27 mouse cellular contexts compared by ENCODE assay signal in the genomic region with DNA sequence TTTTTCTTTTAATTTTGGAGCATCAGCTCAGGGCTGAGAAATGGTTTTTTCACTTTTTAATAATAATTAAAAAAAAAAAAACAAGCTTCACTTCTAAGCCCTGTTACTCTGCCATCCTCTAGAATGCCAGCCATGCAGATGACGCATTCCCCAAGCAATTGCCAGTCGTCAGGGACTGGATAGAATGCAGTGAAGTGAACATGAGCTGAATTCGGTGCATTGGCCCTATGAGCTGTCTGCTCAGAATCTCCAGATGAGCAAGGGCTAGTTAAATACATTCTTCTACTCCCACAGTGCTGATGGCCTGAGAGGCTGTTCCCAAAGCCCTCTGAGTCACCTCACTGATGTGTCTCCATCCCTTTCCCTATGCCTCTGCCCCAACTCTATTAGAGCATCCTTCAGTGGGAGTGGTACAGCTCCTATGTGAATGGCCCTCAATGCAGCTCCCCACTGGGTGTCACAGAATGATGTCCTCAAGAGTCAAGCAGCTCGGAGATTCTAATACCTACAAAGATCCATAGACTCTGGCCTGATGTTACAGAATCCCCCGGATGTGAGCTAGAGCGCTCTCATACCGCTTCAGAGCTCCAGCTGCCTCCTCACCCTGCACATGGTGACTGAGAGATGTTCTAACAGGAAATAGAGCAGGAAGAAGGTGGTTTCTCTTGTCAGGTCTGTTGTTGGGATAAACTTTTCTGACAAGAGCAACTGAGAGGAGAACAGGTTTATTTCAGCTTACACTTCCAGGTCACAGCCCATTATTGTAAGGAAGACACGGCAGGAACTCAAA. TPM values are rescaled to one million over a fixed set of nuclear protein-coding genes. Genes with fewer than 3 reads are reported as not detected.
DNase-seq lines count a peak whose midpoint lies in the region; TF ChIP-seq lines count a peak whose summit lies in the region.
"Had no signal": no experiment of that assay in that cellular context is flagged by ENCODE, and none has a peak within 500 bp of the region (broad histone marks: within the 10 kb centered on the region; RNA-seq: fewer than 3 reads in every experiment).

No protein-coding gene starts in this region.

- peak; percentile 16 to 17 for DNase-seq in spleen, adult 2 months (ENCODE audit: low read depth in 1 of 2, low spot score in 2 of 2)
- no peak for DNase-seq in spleen, postnatal 4 days (ENCODE audit: low spot score in 2 of 2)
- peak; percentile 16 for DNase-seq in T-cell, adult 2 months (ENCODE audit: low spot score)
- DNase-seq in thymus, adult 18-20 months, result peak; percentile 17 to 55
- DNase-seq in thymus, postnatal 36 days, result peak; percentile 35 to 62
- no peak for DNase-seq in left cerebral cortex, postnatal 25 days (ENCODE audit: low spot score in 2 of 2)
- DNase-seq in lung, postnatal 14 days, result no peak
- no peak for DNase-seq in gastrocnemius, postnatal 4 days (ENCODE audit: low spot score in 2 of 2)
- DNase-seq: adrenal gland, adult 8-10 months; cerebellum, adult 18-20 months; cerebellum, postnatal 36 days; embryo, embryonic 11 days; gastrocnemius, postnatal 10 days; heart, adult 18-20 months; heart, postnatal 10 days; kidney, postnatal 36 days; liver, embryonic 13.5 days; lung, embryonic 14.5 days; lung, postnatal 36 days; midbrain, embryonic 14.5 days; right cerebral cortex, postnatal 4 days had no signal

- H3K4me3 ChIP-seq in spleen, adult 2 months (ENCODE audit: extremely low read depth, insufficient read depth, insufficient read length), result no peak overlapping the region
- H3K4me3 ChIP-seq: embryonic facial prominence, embryonic 13.5 days; heart, embryonic 12.5 days; hindbrain, embryonic 10.5 days; kidney, embryonic 15.5 days; limb, embryonic 13.5 days; liver, embryonic 13.5 days; neural tube, embryonic 12.5 days had no signal

- 43% methylated on average over 8 of the region's 8 CpGs for WGBS in spleen, adult 2 months

- TF ChIP-seq CTCF in spleen, adult 2 months (IDR thresholded peaks at IDR 0.05; ENCODE audit: extremely low read depth, insufficient read depth, insufficient read length, insufficient replicate concordance), result no peak

- peaks cover 35% of the 10 kb centered on the region for H3K4me1 ChIP-seq in spleen, adult 2 months (ENCODE audit: control insufficient read depth, insufficient read depth, insufficient read length)
- H3K4me1 ChIP-seq: heart, embryonic 12.5 days; kidney, embryonic 15.5 days; liver, embryonic 13.5 days; neural tube, embryonic 12.5 days had no signal

- no peaks in the 10 kb centered on the region for H3K36me3 ChIP-seq in spleen, adult 2 months (ENCODE audit: control insufficient read depth, insufficient read depth, low read length)
- H3K36me3 ChIP-seq: embryonic facial prominence, embryonic 13.5 days; heart, embryonic 12.5 days; hindbrain, embryonic 10.5 days; kidney, embryonic 15.5 days; limb, embryonic 13.5 days; liver, embryonic 13.5 days; neural tube, embryonic 12.5 days had no signal

- no peaks in the 10 kb centered on the region for H3K27me3 ChIP-seq in spleen, adult 2 months (ENCODE audit: control insufficient read depth, insufficient read depth, low read length)
- H3K27me3 ChIP-seq: embryonic facial prominence, embryonic 13.5 days; kidney, embryonic 15.5 days; limb, embryonic 13.5 days; liver, embryonic 13.5 days; neural tube, embryonic 12.5 days had no signal

- intact Hi-C loops in left cerebral cortex, postnatal 25 days (cut with DNase I), result no loop called here

- TF ChIP-seq POLR2A in spleen, adult 2 months (IDR thresholded peaks at IDR 0.05; ENCODE audit: low read depth, low read length), result no peak

- peak overlapping the region; percentile 78 for H3K27ac ChIP-seq in spleen, adult 2 months (ENCODE audit: insufficient read depth, low read length)
- H3K27ac ChIP-seq: embryonic facial prominence, embryonic 13.5 days; hindbrain, embryonic 10.5 days; kidney, embryonic 15.5 days; limb, embryonic 13.5 days; liver, embryonic 13.5 days; neural tube, embryonic 12.5 days had no signal

RNA-seq across cellular contexts. Expression of a gene that starts 19.0 kb away (rescaled TPM):
- polyA plus RNA-seq in spleen, adult 2 months (2012; rRNA removed), result 1.1 and 1.2 TPM in 2 replicates
- total RNA-seq in left cerebral cortex, postnatal 25 days (2021), result 100 to 1,000 TPM; 221 to 222 TPM
- 10 to 100 TPM; 12.0 to 12.7 TPM for total RNA-seq in gastrocnemius, postnatal 4 days (2021)

RNA-seq across cellular contexts. Expression of a gene that starts 47.8 kb away (rescaled TPM):
- 2.4 and 3.1 TPM in 2 replicates for polyA plus RNA-seq in spleen, adult 2 months (2012; rRNA removed)
- 1 to 10 TPM; 8.2 to 8.7 TPM for total RNA-seq in left cerebral cortex, postnatal 25 days (2021)
- 10 to 100 TPM; 37.8 to 40.3 TPM for total RNA-seq in gastrocnemius, postnatal 4 days (2021)

Comparison
In these comparisons a context has a peak if more than half of its experiments do, and no peak if none do; other contexts are left out.
1. DNase-seq: peak in spleen, adult 2 months (2 of 2), T-cell, adult 2 months (single experiment), thymus, adult 18-20 months (2 of 2) and thymus, postnatal 36 days (2 of 2); none in spleen, postnatal 4 days (0 of 2), left cerebral cortex, postnatal 25 days (0 of 2), lung, postnatal 14 days (single experiment) and gastrocnemius, postnatal 4 days (0 of 2).
2. RNA of a gene that starts 19.0 kb away (total RNA-seq): 221 to 222 TPM in left cerebral cortex, postnatal 25 days; 12.0 to 12.7 TPM in gastrocnemius, postnatal 4 days; every median in the first group is over 10 times any median in the second.
3. RNA of a gene that starts 47.8 kb away (total RNA-seq): 37.8 to 40.3 TPM in gastrocnemius, postnatal 4 days; 8.2 to 8.7 TPM in left cerebral cortex, postnatal 25 days; every median in the first group is over 4 times any median in the second.